In genomic region chr17:35699919-35700318, GRCm38 (mm10) we compare ENCODE assay signal across 8 mouse cellular contexts. TPM values are rescaled to one million over a fixed set of nuclear protein-coding genes. Genes with fewer than 3 reads are reported as not detected.
DNase-seq lines count a peak whose midpoint lies in the region; ATAC-seq and TF ChIP-seq lines count a peak whose summit lies in the region.

No protein-coding gene starts in this region.

- TF ChIP-seq EP300 in MEL (IDR thresholded peaks at IDR 0.05; ENCODE audit: low read depth in 1 of 2, low read length in 2 of 2), result no peak

- no peak for TF ChIP-seq POLR2A in MEL (IDR thresholded peaks at IDR 0.05; ENCODE audit: control insufficient read depth in 1 of 2, insufficient read depth in 1 of 2, low read depth in 1 of 2, low read length in 2 of 2, poor library complexity in 1 of 2)

- no peaks in the 10 kb centered on the region for H3K79me2 ChIP-seq in MEL (ENCODE audit: control insufficient read depth, insufficient read depth, low read length, poor library complexity)

- ATAC-seq in forebrain, embryonic 15.5 days (replicated peaks), result 0 out of 2 replicates have a peak, but pooled peaks have one; percentile 1
- peak; percentile 34 for ATAC-seq in lung, embryonic 16.5 days (ENCODE audit: low read depth)

- WGBS in forebrain, embryonic 15.5 days, result 1% methylated on average over 19 of the region's 19 CpGs
- 3% methylated on average over 19 of the region's 19 CpGs for WGBS in lung, embryonic 16.5 days

- H3K36me3 ChIP-seq in MEL (ENCODE audit: control insufficient read depth in 1 of 2, insufficient read depth in 2 of 2, low read length in 2 of 2), result peaks cover 0 to 5% of the 10 kb centered on the region in 2 experiments; a peak in 2 of 4 replicates
- H3K36me3 ChIP-seq in forebrain, embryonic 15.5 days, result peaks cover 3% of the 10 kb centered on the region; the same call in 1 of the 2 replicates
- H3K36me3 ChIP-seq in lung, embryonic 16.5 days (ENCODE audit: control insufficient read depth, insufficient read depth, low read length), result no peaks in the 10 kb centered on the region; the same call in 1 of the 2 replicates

- peak overlapping the region; percentile 89 for H3K4me2 ChIP-seq in forebrain, embryonic 15.5 days (replicated peaks)
- H3K4me2 ChIP-seq in lung, embryonic 16.5 days (ENCODE audit: low read depth, low read length), result peak overlapping the region; percentile 77

- TF ChIP-seq RAD21 in MEL (IDR thresholded peaks at IDR 0.05; ENCODE audit: low read depth, low read length), result no peak

- H3K9me3 ChIP-seq in MEL (replicated peaks; ENCODE audit: insufficient read depth, low read length), result no peaks in the 10 kb centered on the region
- H3K9me3 ChIP-seq in forebrain, embryonic 15.5 days, result no peaks in the 10 kb centered on the region
- peaks cover 3% of the 10 kb centered on the region for H3K9me3 ChIP-seq in lung, embryonic 16.5 days (ENCODE audit: control insufficient read depth, low read length)

- peaks cover 0 to 6% of the 10 kb centered on the region in 2 experiments; a peak in 2 of 4 replicates for H3K4me1 ChIP-seq in MEL (ENCODE audit: control insufficient read depth in 1 of 2, insufficient read depth in 2 of 2, low read length in 2 of 2)
- H3K4me1 ChIP-seq in forebrain, embryonic 15.5 days, result peaks cover 74% of the 10 kb centered on the region
- peaks cover 57% of the 10 kb centered on the region for H3K4me1 ChIP-seq in lung, embryonic 16.5 days (replicated peaks; ENCODE audit: control insufficient read depth, insufficient read depth, low read length)

- H3K4me3 ChIP-seq in MEL (ENCODE audit: control insufficient read depth in 1 of 2, insufficient read depth in 1 of 2, low read depth in 2 of 2, low read length in 2 of 2), result peak overlapping the region; percentile 61 to 65
- H3K4me3 ChIP-seq in forebrain, embryonic 15.5 days, result peak overlapping the region; percentile 67
- H3K4me3 ChIP-seq in lung, embryonic 16.5 days (ENCODE audit: low read length), result peak overlapping the region; percentile 70

- H3K9ac ChIP-seq in MEL (ENCODE audit: control insufficient read depth, low read depth, low read length, poor library complexity, severe bottlenecking), result peak overlapping the region; percentile 73
- peak overlapping the region; percentile 84 for H3K9ac ChIP-seq in forebrain, embryonic 15.5 days (replicated peaks)
- peak overlapping the region; percentile 88 for H3K9ac ChIP-seq in lung, embryonic 16.5 days (ENCODE audit: low read length)

- no peak for TF ChIP-seq CTCF in MEL (IDR thresholded peaks at IDR 0.05 in 2 of 3, conservative IDR thresholded peaks at IDR 0.05 in 1 of 3; ENCODE audit: control insufficient read depth in 1 of 3, insufficient read depth in 1 of 3, low read depth in 2 of 3, low read length in 3 of 3, poor library complexity in 1 of 3, severe bottlenecking in 1 of 3)

- no peaks in the 10 kb centered on the region; a peak in 1 of 4 replicates for H3K27me3 ChIP-seq in MEL (ENCODE audit: control insufficient read depth in 1 of 2, insufficient read depth in 2 of 2, low read length in 2 of 2)
- no peaks in the 10 kb centered on the region for H3K27me3 ChIP-seq in forebrain, embryonic 15.5 days
- no peaks in the 10 kb centered on the region for H3K27me3 ChIP-seq in lung, embryonic 16.5 days (ENCODE audit: control insufficient read depth, insufficient read depth, low read depth, low read length)

- H3K27ac ChIP-seq in MEL (ENCODE audit: control insufficient read depth, low read depth, low read length), result no peak overlapping the region
- peak overlapping the region; percentile 99 for H3K27ac ChIP-seq in forebrain, embryonic 15.5 days (replicated peaks)
- H3K27ac ChIP-seq in lung, embryonic 16.5 days (ENCODE audit: low read length), result peak overlapping the region; percentile 99

- peak; percentile 50 for DNase-seq in MEL (ENCODE audit: low read depth, low spot score)
- peak; percentile 81 for DNase-seq in cerebellum, adult 11 months
- DNase-seq in heart, postnatal 4 days, result peak; percentile 88
- DNase-seq in layer of hippocampus, postnatal 10 days (ENCODE audit: low spot score in 2 of 2), result peak; percentile 62 to 73
- peak; percentile 59 to 72 for DNase-seq in right cerebral cortex, adult 2 months (ENCODE audit: low spot score in 2 of 2)
- DNase-seq in spleen, postnatal 10 days (ENCODE audit: low spot score in 2 of 2), result no peak

TF ChIP-seq in MEL, 35 proteins besides CTCF, POLR2A, EP300 and RAD21:
- TF ChIP-seq CHD1 (IDR thresholded peaks at IDR 0.05; ENCODE audit: low read depth, low read length) (no peak), JUND (IDR thresholded peaks at IDR 0.05; ENCODE audit: low read depth, low read length) (no peak), BHLHE40 (IDR thresholded peaks at IDR 0.05; ENCODE audit: borderline replicate concordance, low read depth, low read length) (no peak), ZC3H11A (IDR thresholded peaks at IDR 0.05; ENCODE audit: low read depth, low read length) (no peak), MXI1 (IDR thresholded peaks at IDR 0.05; ENCODE audit: low read depth, low read length) (no peak; the same call in 1 of the 2 replicates)

RNA-seq across cellular contexts. Expression of gene Ddr1, which starts 4.5 kb away (rescaled TPM):
- 2.6 TPM in 2 replicates for total RNA-seq in MEL (2012; rRNA removed)
- polyA plus RNA-seq in MEL (2012; ENCODE audit: insufficient read depth in 1 of 2, insufficient read length in 2 of 2, low read depth in 1 of 2, low replicate concordance in 2 of 2, missing spikeins in 1 of 2), result 1 to 10 TPM in 1 of 2 experiments, not detected in 1; 7.9 TPM
- 127 TPM in 2 replicates for polyA plus RNA-seq in forebrain, embryonic 15.5 days (2015; fragmentation: Nextera tagmentation; extraction: Ambion mirVana)
- total RNA-seq in heart, postnatal 4 days (2021), result 100 to 1,000 TPM; 107 to 113 TPM
- total RNA-seq in layer of hippocampus, postnatal 10 days (2021), result 10 to 100 TPM; 49.8 to 50.5 TPM
- polyA plus RNA-seq in lung, embryonic 16.5 days (2015; fragmentation: Nextera tagmentation; extraction: Ambion mirVana), result 50.5 and 51.3 TPM in 2 replicates

RNA-seq across cellular contexts. Expression of gene Gtf2h4, which starts 26.4 kb away (rescaled TPM):
- total RNA-seq in MEL (2012; rRNA removed), result 68.1 and 76.3 TPM in 2 replicates
- polyA plus RNA-seq in MEL (2012; ENCODE audit: insufficient read depth in 1 of 2, insufficient read length in 2 of 2, low read depth in 1 of 2, low replicate concordance in 2 of 2, missing spikeins in 1 of 2), result 10 to 100 TPM in 1 of 2 experiments, not detected in 1; 97.6 TPM
- 36.1 and 37.8 TPM in 2 replicates for polyA plus RNA-seq in forebrain, embryonic 15.5 days (2015; fragmentation: Nextera tagmentation; extraction: Ambion mirVana)
- total RNA-seq in heart, postnatal 4 days (2021), result 10 to 100 TPM; 19.4 to 20.9 TPM
- total RNA-seq in layer of hippocampus, postnatal 10 days (2021), result 10 to 100 TPM; 23.3 to 24.4 TPM
- 47.5 and 48.0 TPM in 2 replicates for polyA plus RNA-seq in lung, embryonic 16.5 days (2015; fragmentation: Nextera tagmentation; extraction: Ambion mirVana)

RNA-seq across cellular contexts. Expression of gene Vars2, which starts 32.5 kb away (rescaled TPM):
- total RNA-seq in MEL (2012; rRNA removed), result 21.8 and 24.0 TPM in 2 replicates
- polyA plus RNA-seq in MEL (2012; ENCODE audit: insufficient read depth in 1 of 2, insufficient read length in 2 of 2, low read depth in 1 of 2, low replicate concordance in 2 of 2, missing spikeins in 1 of 2), result 10 to 100 TPM in 1 of 2 experiments, not detected in 1; 34.0 TPM
- polyA plus RNA-seq in forebrain, embryonic 15.5 days (2015; fragmentation: Nextera tagmentation; extraction: Ambion mirVana), result 16.2 and 18.1 TPM in 2 replicates
- total RNA-seq in heart, postnatal 4 days (2021), result 10 to 100 TPM; 29.0 to 29.2 TPM
- total RNA-seq in layer of hippocampus, postnatal 10 days (2021), result 10 to 100 TPM; 42.6 to 44.1 TPM
- 22.8 and 25.4 TPM in 2 replicates for polyA plus RNA-seq in lung, embryonic 16.5 days (2015; fragmentation: Nextera tagmentation; extraction: Ambion mirVana)

RNA-seq across cellular contexts. Expression of gene Mucl3, which starts 56.4 kb away (rescaled TPM):
- total RNA-seq in MEL (2012; rRNA removed), result 0.04 and 0.13 TPM in 2 replicates
- under 1 TPM in 1 of 2 experiments, not detected in 1; 0.11 TPM for polyA plus RNA-seq in MEL (2012; ENCODE audit: insufficient read depth in 1 of 2, insufficient read length in 2 of 2, low read depth in 1 of 2, low replicate concordance in 2 of 2, missing spikeins in 1 of 2)
- not detected in 2 replicates for polyA plus RNA-seq in forebrain, embryonic 15.5 days (2015; fragmentation: Nextera tagmentation; extraction: Ambion mirVana)
- total RNA-seq in heart, postnatal 4 days (2021), result not detected
- total RNA-seq in layer of hippocampus, postnatal 10 days (2021), result not detected
- 1.7 and 1.9 TPM in 2 replicates for polyA plus RNA-seq in lung, embryonic 16.5 days (2015; fragmentation: Nextera tagmentation; extraction: Ambion mirVana)

Comparison
In these comparisons a context has a peak if more than half of its experiments do, and no peak if none do; other contexts are left out.
1. DNase-seq: peak in MEL (single experiment), cerebellum, adult 11 months (single experiment), heart, postnatal 4 days (single experiment), layer of hippocampus, postnatal 10 days (2 of 2) and right cerebral cortex, adult 2 months (2 of 2); none in spleen, postnatal 10 days (0 of 2).
2. RNA of gene Ddr1, which starts 4.5 kb away (total RNA-seq): 107 to 113 TPM in heart, postnatal 4 days and 49.8 to 50.5 TPM in layer of hippocampus, postnatal 10 days; 2.6 TPM in MEL; every median in the first group is over 10 times any median in the second.
3. Peak in every context shown above with its lines, with median percentiles within 50 percentile points of each other: H3K4me3 ChIP-seq and H3K9ac ChIP-seq.